ENCODE assay signal across 20 mouse cellular contexts in genomic region chr12:5787074-5787813, GRCm38 (mm10).
A peak's percentile ranks its signal among the peaks of the same experiment; 100 is the strongest.
DNase-seq lines count a peak whose midpoint lies in the region; ATAC-seq and TF ChIP-seq lines count a peak whose summit lies in the region.
"Had no signal": no experiment of that assay in that cellular context is flagged by ENCODE, and none has a peak within 500 bp of the region (broad histone marks: within the 10 kb centered on the region; RNA-seq: fewer than 3 reads in every experiment).

No protein-coding gene starts in this region.

- TF ChIP-seq POLR2A in limb, embryonic 14.5 days (IDR thresholded peaks at IDR 0.05; ENCODE audit: borderline replicate concordance, extremely low read depth, insufficient read depth, insufficient read length): no peak

- no peak overlapping the region for H3K4me2 ChIP-seq in hindbrain, postnatal 0 days (ENCODE audit: low read depth, low read length)
- H3K4me2 ChIP-seq in hindbrain, embryonic 16.5 days (ENCODE audit: low read length): no peak overlapping the region
- no peak overlapping the region for H3K4me2 ChIP-seq in embryonic facial prominence, embryonic 14.5 days (ENCODE audit: low read depth, low read length)
- no peak overlapping the region for H3K4me2 ChIP-seq in limb, embryonic 14.5 days (replicated peaks; ENCODE audit: low read depth, low read length, severe bottlenecking)
- H3K4me2 ChIP-seq: lung, embryonic 15.5 days; midbrain, embryonic 13.5 days had no signal

- H3K4me1 ChIP-seq in hindbrain, postnatal 0 days (ENCODE audit: insufficient read depth, low read length): no peaks in the 10 kb centered on the region
- no peaks in the 10 kb centered on the region for H3K4me1 ChIP-seq in hindbrain, embryonic 16.5 days (ENCODE audit: control insufficient read depth, insufficient read depth, low read depth, low read length)
- peaks cover 6% of the 10 kb centered on the region; the same call in 1 of the 2 replicates for H3K4me1 ChIP-seq in embryonic facial prominence, embryonic 14.5 days (ENCODE audit: control insufficient read depth, insufficient read depth, low read length)
- 0 out of 2 replicates have a peak, but pooled peaks cover 4% of the 10 kb centered on the region for H3K4me1 ChIP-seq in limb, embryonic 14.5 days (ENCODE audit: control insufficient read depth, insufficient read depth, low read length)
- H3K4me1 ChIP-seq: lung, embryonic 15.5 days; midbrain, embryonic 13.5 days had no signal

- no peak overlapping the region for H3K27ac ChIP-seq in hindbrain, postnatal 0 days
- H3K27ac ChIP-seq in hindbrain, embryonic 16.5 days (ENCODE audit: low read depth, low read length): no peak overlapping the region
- no peak overlapping the region for H3K27ac ChIP-seq in embryonic facial prominence, embryonic 14.5 days (replicated peaks; ENCODE audit: low read depth, low read length)
- H3K27ac ChIP-seq in limb, embryonic 14.5 days (replicated peaks; ENCODE audit: low read depth, low read length): no peak overlapping the region
- H3K27ac ChIP-seq: liver, embryonic 14.5 days; lung, embryonic 15.5 days; midbrain, embryonic 13.5 days had no signal

- 67% methylated on average over 7 of the region's 7 CpGs for WGBS in hindbrain, postnatal 0 days
- 65% methylated on average over 7 of the region's 7 CpGs for WGBS in hindbrain, embryonic 16.5 days
- WGBS in embryonic facial prominence, embryonic 14.5 days: 37% methylated on average over 7 of the region's 7 CpGs
- WGBS in limb, embryonic 14.5 days: 22% methylated on average over 7 of the region's 7 CpGs

- H3K9me3 ChIP-seq in hindbrain, postnatal 0 days (ENCODE audit: low read length): no peaks in the 10 kb centered on the region
- H3K9me3 ChIP-seq in hindbrain, embryonic 16.5 days (ENCODE audit: control insufficient read depth, low read length): no peaks in the 10 kb centered on the region
- no peaks in the 10 kb centered on the region for H3K9me3 ChIP-seq in embryonic facial prominence, embryonic 14.5 days (ENCODE audit: control insufficient read depth, low read length)
- no peaks in the 10 kb centered on the region for H3K9me3 ChIP-seq in limb, embryonic 14.5 days (ENCODE audit: control insufficient read depth, low read length)
- H3K9me3 ChIP-seq: lung, embryonic 15.5 days; midbrain, embryonic 13.5 days had no signal

- TF ChIP-seq CTCF in hindbrain, postnatal 0 days (IDR thresholded peaks at IDR 0.05; ENCODE audit: low read depth): no peak

- H3K9ac ChIP-seq in hindbrain, postnatal 0 days (replicated peaks; ENCODE audit: low read length): no peak overlapping the region
- no peak overlapping the region for H3K9ac ChIP-seq in hindbrain, embryonic 16.5 days (ENCODE audit: low read depth, low read length)
- no peak overlapping the region for H3K9ac ChIP-seq in embryonic facial prominence, embryonic 14.5 days (ENCODE audit: low read depth, low read length)
- H3K9ac ChIP-seq in limb, embryonic 14.5 days (ENCODE audit: low read depth, low read length, severe bottlenecking): no peak overlapping the region
- H3K9ac ChIP-seq: liver, embryonic 14.5 days; lung, embryonic 15.5 days; midbrain, embryonic 13.5 days had no signal

- H3K36me3 ChIP-seq in hindbrain, postnatal 0 days (ENCODE audit: insufficient read depth, low read length): no peaks in the 10 kb centered on the region
- H3K36me3 ChIP-seq in hindbrain, embryonic 16.5 days (ENCODE audit: control insufficient read depth, insufficient read depth, low read length): no peaks in the 10 kb centered on the region
- H3K36me3 ChIP-seq in embryonic facial prominence, embryonic 14.5 days (ENCODE audit: control insufficient read depth, insufficient read depth, low read length): no peaks in the 10 kb centered on the region
- H3K36me3 ChIP-seq in limb, embryonic 14.5 days (ENCODE audit: control insufficient read depth, insufficient read depth, low read length): no peaks in the 10 kb centered on the region
- H3K36me3 ChIP-seq: lung, embryonic 15.5 days; midbrain, embryonic 13.5 days had no signal

- ATAC-seq in hindbrain, postnatal 0 days: no peak
- ATAC-seq in hindbrain, embryonic 16.5 days: no peak
- ATAC-seq in embryonic facial prominence, embryonic 14.5 days (ENCODE audit: low read depth): peak; percentile 33; the same call in 1 of the 2 replicates
- peak; percentile 47; the same call in 1 of the 2 replicates for ATAC-seq in limb, embryonic 14.5 days (ENCODE audit: low FRiP score, low read depth)
- ATAC-seq: forebrain, embryonic 14.5 days; inflammation-experienced regulatory T-cells, adult 6 months; midbrain, embryonic 13.5 days had no signal

- DNase-seq in hindbrain, postnatal 0 days (ENCODE audit: low spot score): peak; percentile 28
- DNase-seq in embryo, embryonic 11.5 days (ENCODE audit: low read depth, low spot score): peak; percentile 22
- DNase-seq in embryonic facial prominence, embryonic 14.5 days (ENCODE audit: low spot score): peak; percentile 64
- peak; percentile 53 for DNase-seq in limb, embryonic 14.5 days (ENCODE audit: low spot score)
- DNase-seq in cerebellum, postnatal 25 days: no peak
- no peak for DNase-seq in natural killer cell, adult 2 months (ENCODE audit: low spot score in 2 of 2)
- DNase-seq: adrenal gland, postnatal 25 days; cerebellum, adult 11-12 months; gastrocnemius, postnatal 25 days; kidney, adult 8-10 months; right cerebral cortex, postnatal 14 days; thymus, adult 2 months had no signal

- H3K4me3 ChIP-seq in hindbrain, postnatal 0 days (ENCODE audit: low read length): no peak overlapping the region
- no peak overlapping the region for H3K4me3 ChIP-seq in hindbrain, embryonic 16.5 days (ENCODE audit: low read length)
- no peak overlapping the region for H3K4me3 ChIP-seq in embryonic facial prominence, embryonic 14.5 days (ENCODE audit: low read depth, low read length)
- H3K4me3 ChIP-seq in limb, embryonic 14.5 days (replicated peaks; ENCODE audit: low read length): no peak overlapping the region
- H3K4me3 ChIP-seq: erythroblast, embryonic 14.5 days; lung, embryonic 15.5 days; midbrain, embryonic 13.5 days had no signal

- H3K27me3 ChIP-seq in hindbrain, postnatal 0 days (ENCODE audit: insufficient read depth, low read length): no peaks in the 10 kb centered on the region
- no peaks in the 10 kb centered on the region for H3K27me3 ChIP-seq in hindbrain, embryonic 16.5 days (replicated peaks; ENCODE audit: control insufficient read depth, insufficient read depth, low read length)
- no peaks in the 10 kb centered on the region for H3K27me3 ChIP-seq in embryonic facial prominence, embryonic 14.5 days (replicated peaks; ENCODE audit: control insufficient read depth, insufficient read depth, low read length)
- H3K27me3 ChIP-seq in limb, embryonic 14.5 days (ENCODE audit: control insufficient read depth, insufficient read depth, low read length): no peaks in the 10 kb centered on the region
- H3K27me3 ChIP-seq: CH12.LX; lung, embryonic 15.5 days; midbrain, embryonic 13.5 days had no signal

Comparison
In these comparisons a context has a peak if more than half of its experiments do, and no peak if none do; other contexts are left out.
1. ATAC-seq: peak in embryonic facial prominence, embryonic 14.5 days (single experiment) and limb, embryonic 14.5 days (single experiment); none in hindbrain, postnatal 0 days (single experiment) and hindbrain, embryonic 16.5 days (single experiment).
2. DNase-seq: peak in hindbrain, postnatal 0 days (single experiment), embryo, embryonic 11.5 days (single experiment), embryonic facial prominence, embryonic 14.5 days (single experiment) and limb, embryonic 14.5 days (single experiment); none in cerebellum, postnatal 25 days (0 of 2) and natural killer cell, adult 2 months (0 of 2).